Mouse (Mus musculus): ENCODE data around the gene Prkd3.

The Prkd3 gene

DNA sequence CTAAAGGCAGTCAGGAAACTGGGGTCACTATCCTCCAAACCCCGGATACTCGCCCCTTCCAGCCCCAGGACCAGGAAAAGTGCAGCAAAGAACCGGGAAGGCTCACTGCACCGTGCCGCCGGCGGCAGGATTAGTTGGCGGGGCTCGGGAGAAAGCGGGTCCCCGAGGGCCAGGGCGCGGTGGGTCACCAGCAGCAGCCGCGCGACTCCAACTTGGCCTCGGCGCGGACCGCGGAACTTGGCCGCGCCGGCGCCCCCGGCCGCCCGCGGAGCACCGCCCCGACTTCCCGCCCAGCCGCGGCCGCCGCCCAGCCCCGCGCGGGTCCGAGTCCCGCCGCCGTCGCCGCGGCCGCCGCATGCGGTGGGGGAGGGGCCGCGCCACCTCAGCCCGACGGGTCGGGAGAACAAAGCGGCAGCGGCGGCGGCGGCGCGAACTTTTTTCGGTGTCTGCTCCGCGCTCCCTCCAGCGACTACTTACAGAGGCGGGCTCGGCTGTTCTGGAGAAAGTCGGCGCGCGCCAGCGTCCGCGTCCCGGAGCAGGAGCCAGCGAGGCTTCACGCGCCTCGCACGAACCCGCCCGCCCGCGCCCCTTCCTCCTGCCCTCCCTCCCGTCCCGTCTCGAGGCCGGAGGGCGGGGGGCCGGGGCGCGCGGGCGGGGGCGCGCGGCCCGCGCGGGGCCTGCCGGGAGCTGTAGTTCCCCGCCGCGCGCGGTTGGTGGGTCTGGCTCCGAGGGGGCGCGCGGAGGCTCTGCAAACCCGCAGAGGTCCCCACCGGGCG is at the start of gene Prkd3:
Gene Prkd3 (minus strand): TSS at position 609 of the 776 bp plus-strand sequence.
- peak; percentile 21 to 22 for DNase-seq

- DNase-seq: no peak
Measured at GRCm38 (mm10) chr17:79069766-79070480, 49.3 kb upstream of the Prkd3 start.

GRCm38 (mm10) chr17:79069019-79069418 is 48.4 kb upstream of the Prkd3 start:
- DNase-seq: no peak

GRCm38 (mm10) chr17:79068581-79068980 is 48.0 kb upstream of the Prkd3 start:
- no peak for DNase-seq

DNA sequence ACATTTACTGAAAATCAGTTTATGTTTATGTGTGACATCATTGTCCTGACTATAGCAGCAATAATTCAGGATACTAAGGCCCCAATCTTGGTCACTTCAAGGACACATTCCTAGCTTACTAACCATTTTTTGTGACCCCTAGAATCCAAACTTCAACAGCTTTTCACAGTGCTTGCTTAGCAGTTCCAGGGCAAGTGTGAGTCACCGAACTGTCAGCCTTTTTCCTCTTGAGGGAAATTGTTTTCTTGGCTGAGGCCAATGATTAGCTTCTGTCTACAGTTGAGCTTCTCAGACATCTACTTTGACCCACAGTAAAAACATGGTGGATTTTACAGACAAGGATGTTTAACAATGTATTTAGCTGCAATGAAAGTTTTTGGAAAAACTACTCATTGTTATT is 43.6 kb upstream of the Prkd3 start:
- DNase-seq: no peak

DNA sequence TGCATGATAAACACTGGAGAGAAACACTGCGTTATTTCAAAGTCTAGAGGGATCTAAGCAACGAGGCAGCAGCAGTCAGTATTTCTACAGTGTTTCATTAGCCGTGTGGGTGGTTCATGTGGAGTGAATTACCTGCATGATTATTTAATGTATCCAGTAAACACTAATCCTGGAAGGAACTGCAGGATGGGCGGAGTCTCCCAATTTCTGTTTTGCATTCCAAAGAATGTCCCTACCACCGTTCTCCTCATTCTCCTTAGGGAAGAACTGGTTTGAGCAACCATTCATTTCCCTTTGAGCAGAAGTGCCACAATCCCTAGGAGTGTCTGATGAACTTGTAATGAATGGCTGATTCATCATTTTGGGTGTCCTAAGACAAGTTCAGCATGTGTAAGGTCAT is 39.6 kb upstream of the Prkd3 start:
- no peak for DNase-seq

DNA sequence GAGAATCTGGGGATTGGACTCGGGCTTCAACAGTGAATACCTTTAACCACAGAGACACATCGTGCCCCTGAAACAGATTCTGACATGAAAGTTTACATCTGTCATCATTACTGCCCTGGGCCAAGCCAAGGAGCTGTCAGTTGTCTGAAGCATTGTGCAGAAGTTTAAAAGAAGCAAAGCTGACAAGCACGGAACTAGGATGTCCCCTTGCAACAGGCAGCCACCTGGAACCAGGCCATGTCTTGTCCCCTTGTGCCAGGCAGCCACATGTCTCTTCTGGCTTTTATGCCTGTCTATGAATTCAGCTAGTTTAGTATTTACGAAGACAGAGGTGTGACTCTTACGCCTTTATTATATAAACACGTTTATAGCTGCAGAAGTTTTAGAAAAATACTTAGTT is 37.7 kb upstream of the Prkd3 start:
- DNase-seq: no peak

GRCm38 (mm10) chr17:79052088-79052812 is 31.6 kb upstream of the Prkd3 start:
- DNase-seq: peak; percentile 11 to 14

GRCm38 (mm10) chr17:79051606-79052005 is 31.0 kb upstream of the Prkd3 start, which contains the start of gene Qpct:
Gene Qpct, plus strand, starts transcription at chr17:79051906.
- no peak for DNase-seq

DNA sequence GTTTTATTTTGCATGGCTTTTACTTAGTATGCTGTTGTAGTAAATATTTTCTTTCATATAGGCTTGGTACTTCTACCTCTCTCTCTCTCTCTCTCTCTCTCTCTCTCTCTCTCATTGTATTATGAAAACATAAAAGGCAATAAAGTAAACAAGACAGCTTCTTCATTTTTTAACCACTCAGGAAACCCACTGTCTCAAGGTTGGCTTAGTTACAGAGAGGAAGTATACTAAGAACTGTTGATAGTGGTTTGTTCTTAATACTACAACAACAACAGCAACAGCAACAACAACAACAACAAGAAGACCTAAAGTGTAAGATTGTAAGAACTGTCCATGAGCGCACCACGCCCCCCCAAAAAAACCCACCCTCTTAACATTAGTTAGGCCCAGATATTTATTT is 23.1 kb upstream of the Prkd3 start:
- DNase-seq: no peak

DNA sequence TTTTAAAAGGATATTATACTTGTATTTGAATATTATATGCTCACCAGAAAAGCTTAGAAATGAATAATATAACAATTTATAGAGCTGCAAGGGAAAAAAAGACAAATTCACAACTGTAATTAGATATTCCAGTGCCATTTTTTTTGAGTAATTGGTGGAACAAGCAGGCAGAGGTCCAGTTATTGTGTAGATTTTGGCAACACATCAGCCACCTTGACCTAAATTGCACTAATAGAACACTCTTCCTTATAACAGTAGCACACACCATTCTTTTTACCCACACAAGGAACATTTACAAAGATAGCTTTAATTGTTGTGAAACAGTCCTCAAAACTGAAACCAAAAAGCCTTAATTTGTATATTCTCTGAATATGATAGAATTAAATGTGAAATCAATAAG is 19.0 kb upstream of the Prkd3 start:
- no peak for DNase-seq

- DNase-seq: no peak
Measured at GRCm38 (mm10) chr17:79032782-79033181, 12.2 kb upstream of the Prkd3 start.

- DNase-seq: no peak
Measured at GRCm38 (mm10) chr17:79031569-79031968, 11.0 kb upstream of the Prkd3 start.

GRCm38 (mm10) chr17:79029226-79029625 is 8.6 kb upstream of the Prkd3 start:
- DNase-seq: no peak

GRCm38 (mm10) chr17:79024544-79024943 is 3.9 kb upstream of the Prkd3 start:
- no peak for DNase-seq

GRCm38 (mm10) chr17:79022746-79023145 is 2.1 kb upstream of the Prkd3 start:
- no peak for DNase-seq

DNA sequence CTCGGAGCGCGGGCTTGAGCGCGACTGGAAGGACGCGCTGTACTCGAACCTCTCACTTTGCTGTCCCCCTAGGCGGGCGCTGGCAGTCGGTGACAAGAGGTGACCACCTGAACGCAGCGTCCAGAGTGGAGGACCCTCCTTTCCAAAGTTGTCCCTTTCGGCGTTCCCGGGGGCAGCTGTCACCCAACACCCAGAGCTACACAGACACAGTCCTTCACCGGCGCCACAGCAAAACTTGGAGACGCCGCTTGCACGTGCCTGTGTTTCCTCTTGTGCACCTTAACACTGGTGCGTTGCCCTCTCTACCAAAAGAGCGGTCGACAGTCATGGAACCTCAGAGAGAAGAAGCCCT is 344 bp upstream of the Prkd3 start:
- DNase-seq: peak in 1 of 2 experiments; percentile 12

- DNase-seq: no peak
Measured at GRCm38 (mm10) chr17:79019726-79020207, 849 bp downstream of the Prkd3 start.

- no peak for DNase-seq
Measured at GRCm38 (mm10) chr17:79018422-79018821, 2.2 kb downstream of the Prkd3 start.

DNA sequence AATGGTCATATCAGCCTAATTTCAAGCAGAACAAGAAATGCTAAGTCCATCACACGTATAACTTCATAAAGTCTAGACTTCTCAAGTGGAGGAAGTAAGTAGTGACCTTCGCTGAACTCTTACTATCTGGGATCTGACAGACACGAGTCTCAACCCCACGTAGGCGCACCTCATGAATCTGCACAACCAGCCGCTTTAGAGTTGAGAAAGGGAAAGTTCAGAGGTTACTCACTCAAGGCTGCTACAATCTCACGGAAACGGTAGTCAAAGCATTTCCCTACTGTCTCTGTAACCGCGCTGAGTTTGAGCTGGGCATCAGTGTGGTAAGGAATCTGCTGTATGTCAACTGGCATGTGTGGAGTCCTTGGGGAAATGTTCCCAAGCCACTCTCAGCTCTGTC is 4.8 kb downstream of the Prkd3 start:
- no peak for DNase-seq

- DNase-seq: no peak
Measured at GRCm38 (mm10) chr17:79014911-79015685, 5.5 kb downstream of the Prkd3 start.

GRCm38 (mm10) chr17:79013625-79014024 is 7.0 kb downstream of the Prkd3 start:
- DNase-seq: no peak

All from cerebellum, postnatal 36 days (tissue).